Comparison of ENCODE assay signal across 25 mouse cellular contexts in the genomic region with DNA sequence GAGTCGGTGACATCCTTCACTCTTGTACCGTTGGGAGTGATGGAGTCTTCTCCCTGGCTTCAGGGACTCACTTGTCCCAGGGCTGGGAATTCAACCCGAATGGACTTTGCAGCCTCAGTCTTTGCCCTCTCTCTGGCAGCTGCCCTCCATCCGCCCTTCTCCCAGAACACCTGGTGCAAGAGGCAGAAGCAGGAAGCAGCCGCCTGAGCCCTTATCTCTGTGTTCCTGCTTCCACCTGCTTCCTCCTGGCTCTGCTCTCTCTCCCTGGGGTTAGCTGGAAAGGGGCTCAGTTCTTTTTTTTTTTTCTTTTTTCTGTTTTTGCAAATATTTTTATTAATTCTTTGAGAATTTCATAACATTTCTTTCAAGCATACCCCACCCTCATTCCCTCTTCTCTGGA. TPM values are rescaled to one million over a fixed set of nuclear protein-coding genes. Genes with fewer than 3 reads are reported as not detected.
A peak's percentile ranks its signal among the peaks of the same experiment; 100 is the strongest.
DNase-seq lines count a peak whose midpoint lies in the region; ATAC-seq and TF ChIP-seq lines count a peak whose summit lies in the region.
"Had no signal": no experiment of that assay in that cellular context is flagged by ENCODE, and none has a peak within 500 bp of the region (broad histone marks: within the 10 kb centered on the region; RNA-seq: fewer than 3 reads in every experiment).

No protein-coding gene starts in this region.

- no peak overlapping the region for H3K27ac ChIP-seq in heart, adult 2 months
- no peak overlapping the region for H3K27ac ChIP-seq in heart, embryonic 12.5 days (ENCODE audit: poor library complexity, severe bottlenecking)
- no peak overlapping the region for H3K27ac ChIP-seq in hindbrain, embryonic 16.5 days (ENCODE audit: low read depth, low read length)
- H3K27ac ChIP-seq: embryonic facial prominence, embryonic 13.5 days; heart, embryonic 13.5 days; hindbrain, embryonic 15.5 days; kidney, embryonic 15.5 days; layer of hippocampus, adult 2 months; midbrain, embryonic 10.5 days had no signal

- no peak overlapping the region for H3K4me3 ChIP-seq in heart, adult 2 months
- no peak overlapping the region for H3K4me3 ChIP-seq in heart, embryonic 12.5 days
- no peak overlapping the region for H3K4me3 ChIP-seq in hindbrain, embryonic 16.5 days (ENCODE audit: low read length)
- H3K4me3 ChIP-seq: embryonic facial prominence, embryonic 13.5 days; heart, embryonic 13.5 days; hindbrain, embryonic 15.5 days; kidney, embryonic 15.5 days; layer of hippocampus, adult 2 months; midbrain, embryonic 10.5 days had no signal

- H3K9me3 ChIP-seq in heart, embryonic 12.5 days (replicated peaks), result no peaks in the 10 kb centered on the region
- no peaks in the 10 kb centered on the region for H3K9me3 ChIP-seq in hindbrain, embryonic 16.5 days (ENCODE audit: control insufficient read depth, low read length)
- H3K9me3 ChIP-seq: embryonic facial prominence, embryonic 13.5 days; heart, embryonic 13.5 days; hindbrain, embryonic 15.5 days; kidney, embryonic 15.5 days; midbrain, embryonic 10.5 days had no signal

- no peaks in the 10 kb centered on the region for H3K4me1 ChIP-seq in heart, adult 2 months (ENCODE audit: control insufficient read depth, insufficient read depth, low read length)
- H3K4me1 ChIP-seq in heart, embryonic 12.5 days (replicated peaks), result peaks cover 3% of the 10 kb centered on the region; the same call in 1 of the 2 replicates
- no peaks in the 10 kb centered on the region for H3K4me1 ChIP-seq in hindbrain, embryonic 16.5 days (ENCODE audit: control insufficient read depth, insufficient read depth, low read depth, low read length)
- H3K4me1 ChIP-seq: hindbrain, embryonic 15.5 days; kidney, embryonic 15.5 days had no signal

- 41% methylated on average over 5 of the region's 5 CpGs for WGBS in heart, adult 2 months
- 51% methylated on average over 5 of the region's 5 CpGs for WGBS in heart, embryonic 12.5 days
- 70% methylated on average over 5 of the region's 5 CpGs for WGBS in hindbrain, embryonic 16.5 days

- H3K27me3 ChIP-seq in heart, adult 2 months (ENCODE audit: control insufficient read depth, insufficient read depth, low read length), result no peaks in the 10 kb centered on the region
- no peaks in the 10 kb centered on the region for H3K27me3 ChIP-seq in heart, embryonic 12.5 days (replicated peaks)
- H3K27me3 ChIP-seq in hindbrain, embryonic 16.5 days (replicated peaks; ENCODE audit: control insufficient read depth, insufficient read depth, low read length), result no peaks in the 10 kb centered on the region
- H3K27me3 ChIP-seq: CH12.LX; embryonic facial prominence, embryonic 13.5 days; hindbrain, embryonic 15.5 days; kidney, embryonic 15.5 days had no signal

- H3K4me2 ChIP-seq in heart, embryonic 12.5 days, result no peak overlapping the region
- H3K4me2 ChIP-seq in hindbrain, embryonic 16.5 days (ENCODE audit: low read length), result no peak overlapping the region
- H3K4me2 ChIP-seq: embryonic facial prominence, embryonic 13.5 days; heart, embryonic 13.5 days; hindbrain, embryonic 15.5 days; kidney, embryonic 15.5 days; lung, embryonic 14.5 days had no signal

- H3K9ac ChIP-seq in heart, adult 2 months (ENCODE audit: low read depth, low read length), result no peak overlapping the region
- H3K9ac ChIP-seq in heart, embryonic 12.5 days, result no peak overlapping the region
- no peak overlapping the region for H3K9ac ChIP-seq in hindbrain, embryonic 16.5 days (ENCODE audit: low read depth, low read length)
- H3K9ac ChIP-seq: embryonic facial prominence, embryonic 13.5 days; heart, embryonic 13.5 days; hindbrain, embryonic 15.5 days; kidney, embryonic 15.5 days; lung, embryonic 14.5 days had no signal

- DNase-seq in heart, adult 2 months, result no peak
- DNase-seq in urinary bladder, adult 2 months (ENCODE audit: low spot score), result peak; percentile 16
- DNase-seq in urinary bladder, postnatal 14 days (ENCODE audit: low spot score), result no peak
- DNase-seq: adrenal gland, adult 2 months; cerebellum, adult 9-11 months; heart, postnatal 36 days; left cerebral cortex, postnatal 4 days; liver; lung, embryonic 14.5 days; lung, postnatal 36 days; right cerebral cortex, postnatal 25 days; thymus, postnatal 14 days had no signal

- no peak for TF ChIP-seq EP300 in heart, adult 2 months (IDR thresholded peaks at IDR 0.05; ENCODE audit: insufficient read depth, low read depth, low read length)

- intact Hi-C loops in heart, adult 2 months (cut with DNase I), result no loop called here

- H3K79me2 ChIP-seq in heart, adult 2 months (replicated peaks; ENCODE audit: control insufficient read depth, insufficient read depth, low read length), result no peaks in the 10 kb centered on the region

- H3K36me3 ChIP-seq in heart, adult 2 months (ENCODE audit: control insufficient read depth, insufficient read depth, low read length), result no peaks in the 10 kb centered on the region
- no peaks in the 10 kb centered on the region for H3K36me3 ChIP-seq in heart, embryonic 12.5 days
- H3K36me3 ChIP-seq in hindbrain, embryonic 16.5 days (ENCODE audit: control insufficient read depth, insufficient read depth, low read length), result no peaks in the 10 kb centered on the region
- H3K36me3 ChIP-seq: embryonic facial prominence, embryonic 13.5 days; heart, embryonic 13.5 days; hindbrain, embryonic 15.5 days; kidney, embryonic 15.5 days; midbrain, embryonic 10.5 days had no signal

- TF ChIP-seq POLR2A in heart, adult 2 months (IDR thresholded peaks at IDR 0.05; ENCODE audit: insufficient read depth, low read depth, low read length), result 0 out of 2 replicates have a peak, but pooled peaks have one; percentile 14

- ATAC-seq in heart, embryonic 12.5 days (ENCODE audit: insufficient number of reproducible peaks, low FRiP score), result no peak
- peak; percentile 70 for ATAC-seq in megakaryocyte progenitor cell, adult 5-6 weeks (replicated peaks; ENCODE audit: poor library complexity)
- ATAC-seq in hindbrain, embryonic 16.5 days, result no peak
- no peak for ATAC-seq in monocyte, adult 5-6 weeks (replicated peaks; ENCODE audit: insufficient number of reproducible peaks, low FRiP score, low TSS enrichment, poor library complexity, severe bottlenecking)
- no peak for ATAC-seq in frontal cortex, adult (ENCODE audit: low TSS enrichment)
- ATAC-seq: forebrain, embryonic 14.5 days had no signal

- TF ChIP-seq CTCF in heart, adult 2 months (IDR thresholded peaks at IDR 0.05), result no peak

RNA-seq across cellular contexts. Expression of a gene that starts 26.3 kb away (rescaled TPM):
- 1 to 10 TPM; 7.5 to 8.5 TPM for total RNA-seq in heart, adult 2 months (2021)
- polyA plus RNA-seq in heart, adult 2 months (2012; rRNA removed), result 1.5 and 3.5 TPM in 2 replicates
- 7.3 and 8.3 TPM in 2 replicates for polyA plus RNA-seq in heart, embryonic 12.5 days (2016; fragmentation: Nextera tagmentation; extraction: Ambion mirVana)
- polyA plus RNA-seq in urinary bladder, adult 2 months (2012; rRNA removed), result 5.8 and 6.5 TPM in 2 replicates
- 1.3 and 2.1 TPM in 2 replicates for total RNA-seq in megakaryocyte progenitor cell, adult 5-6 weeks (2015)
- 1.9 and 2.7 TPM in 2 replicates for total RNA-seq in megakaryocyte progenitor cell, adult 5-6 weeks (2017)
- 16.4 and 17.1 TPM in 2 replicates for polyA plus RNA-seq in hindbrain, embryonic 16.5 days (2015; fragmentation: Nextera tagmentation; extraction: Ambion mirVana)
- total RNA-seq in monocyte, adult 5-6 weeks (2017), result 2.1 to 6.5 TPM (median 2.1 TPM) in 3 replicates

RNA-seq across cellular contexts. Expression of a gene that starts 37.4 kb away (rescaled TPM):
- total RNA-seq in heart, adult 2 months (2021), result 100 to 1,000 TPM; 477 to 524 TPM
- polyA plus RNA-seq in heart, adult 2 months (2012; rRNA removed), result 153 and 228 TPM in 2 replicates
- polyA plus RNA-seq in heart, embryonic 12.5 days (2016; fragmentation: Nextera tagmentation; extraction: Ambion mirVana), result 3.9 and 4.5 TPM in 2 replicates
- 77.5 and 105 TPM in 2 replicates for polyA plus RNA-seq in urinary bladder, adult 2 months (2012; rRNA removed)
- 1.6 and 2.0 TPM in 2 replicates for total RNA-seq in megakaryocyte progenitor cell, adult 5-6 weeks (2015)
- total RNA-seq in megakaryocyte progenitor cell, adult 5-6 weeks (2017), result 4.6 and 5.9 TPM in 2 replicates
- 1.3 and 1.6 TPM in 2 replicates for polyA plus RNA-seq in hindbrain, embryonic 16.5 days (2015; fragmentation: Nextera tagmentation; extraction: Ambion mirVana)
- total RNA-seq in monocyte, adult 5-6 weeks (2017), result 27.3 to 30.6 TPM (median 30.3 TPM) in 3 replicates

RNA-seq across cellular contexts. Expression of a gene that starts 37.8 kb away (rescaled TPM):
- total RNA-seq in heart, adult 2 months (2021), result 1 to 10 TPM; 6.3 to 6.9 TPM
- 4.6 and 5.4 TPM in 2 replicates for polyA plus RNA-seq in heart, adult 2 months (2012; rRNA removed)
- 1.7 and 1.8 TPM in 2 replicates for polyA plus RNA-seq in heart, embryonic 12.5 days (2016; fragmentation: Nextera tagmentation; extraction: Ambion mirVana)
- polyA plus RNA-seq in urinary bladder, adult 2 months (2012; rRNA removed), result 4.3 and 5.1 TPM in 2 replicates
- total RNA-seq in megakaryocyte progenitor cell, adult 5-6 weeks (2015), result 0.20 TPM in 1 of 2 replicates, not detected in the other
- total RNA-seq in megakaryocyte progenitor cell, adult 5-6 weeks (2017), result 0.50 TPM in 1 of 2 replicates, not detected in the other
- polyA plus RNA-seq in hindbrain, embryonic 16.5 days (2015; fragmentation: Nextera tagmentation; extraction: Ambion mirVana), result 1.2 and 1.4 TPM in 2 replicates
- 0.53 TPM in 1 of 3 replicates, not detected in the others for total RNA-seq in monocyte, adult 5-6 weeks (2017)

RNA-seq across cellular contexts. Expression of a gene that starts 49.8 kb away (rescaled TPM):
- 10 to 100 TPM; 37.8 to 37.9 TPM for total RNA-seq in heart, adult 2 months (2021)
- polyA plus RNA-seq in heart, adult 2 months (2012; rRNA removed), result 27.6 and 32.5 TPM in 2 replicates
- 10.9 and 16.5 TPM in 2 replicates for polyA plus RNA-seq in heart, embryonic 12.5 days (2016; fragmentation: Nextera tagmentation; extraction: Ambion mirVana)
- polyA plus RNA-seq in urinary bladder, adult 2 months (2012; rRNA removed), result 16.6 and 25.4 TPM in 2 replicates
- 9.1 and 9.2 TPM in 2 replicates for total RNA-seq in megakaryocyte progenitor cell, adult 5-6 weeks (2015)
- total RNA-seq in megakaryocyte progenitor cell, adult 5-6 weeks (2017), result 2.0 and 5.1 TPM in 2 replicates
- 26.3 and 31.5 TPM in 2 replicates for polyA plus RNA-seq in hindbrain, embryonic 16.5 days (2015; fragmentation: Nextera tagmentation; extraction: Ambion mirVana)
- 8.9 to 20.6 TPM (median 15.7 TPM) in 3 replicates for total RNA-seq in monocyte, adult 5-6 weeks (2017)

Comparison
In these comparisons a context has a peak if more than half of its experiments do, and no peak if none do; other contexts are left out.
1. RNA of a gene that starts 37.4 kb away (polyA plus RNA-seq): 153 to 228 TPM in heart, adult 2 months and 77.5 to 105 TPM in urinary bladder, adult 2 months; 3.9 to 4.5 TPM in heart, embryonic 12.5 days and 1.3 to 1.6 TPM in hindbrain, embryonic 16.5 days; every median in the first group is over 10 times any median in the second.